Mouse (Mus musculus) MEL (cell line): ENCODE results near the gene Tnnt1. TPM values are rescaled to one million over a fixed set of nuclear protein-coding genes. Genes with fewer than 3 reads are reported as not detected.
A peak's percentile ranks its signal among the peaks of the same experiment; 100 is the strongest.

Experiments
- DNase-seq: peaks from one replicate; pipeline ENCODE4 v3.0.0; 2011; ENCODE audit warnings: low read depth, low spot score
- H3K27ac ChIP-seq: 2 replicates; pipeline ENCODE4 v1.5.1; 2012; ENCODE audit warnings: low read depth, mild to moderate bottlenecking, control low read depth, low read length, moderate library complexity; ENCODE audit not compliant: control insufficient read depth
- H3K27me3 ChIP-seq, 2 experiments: fragments of 150-350 bp in 1 of 2; sonication (generic) in 1 of 2; 2 replicates each; pipeline ENCODE4 v1.6.1; 2012; ENCODE audit warnings: low read length in 2 of 2, mild to moderate bottlenecking in 2 of 2, improper control_type of control experiment in 1 of 2, moderate library complexity in 1 of 2; ENCODE audit not compliant: insufficient read depth in 2 of 2, control insufficient read depth in 1 of 2
- H3K36me3 ChIP-seq, 2 experiments: 2 replicates each; pipeline ENCODE4 v1.6.1; 2012 to 2014; ENCODE audit warnings: low read length in 2 of 2, improper control_type of control experiment in 1 of 2, inconsistent platforms in 1 of 2, mild to moderate bottlenecking in 1 of 2; ENCODE audit not compliant: insufficient read depth in 2 of 2, control insufficient read depth in 1 of 2
- H3K4me1 ChIP-seq, 2 experiments: fragments of 150-350 bp in 1 of 2; sonication (generic) in 1 of 2; 2 replicates each; pipeline ENCODE4 v1.6.1; 2012; ENCODE audit warnings: low read length in 2 of 2, improper control_type of control experiment in 1 of 2, mild to moderate bottlenecking in 1 of 2; ENCODE audit not compliant: insufficient read depth in 2 of 2, control insufficient read depth in 1 of 2
- H3K4me3 ChIP-seq, 2 experiments: fragments of 150-350 bp in 1 of 2; sonication (generic) in 1 of 2; 2 replicates each; pipeline ENCODE4 v1.5.1; 2012; ENCODE audit warnings: low read depth in 2 of 2, low read length in 2 of 2, mild to moderate bottlenecking in 2 of 2, moderate library complexity in 2 of 2, control low read depth in 1 of 2, improper control_type of control experiment in 1 of 2; ENCODE audit not compliant: control insufficient read depth in 1 of 2, insufficient read depth in 1 of 2
- H3K79me2 ChIP-seq: 2 replicates; pipeline ENCODE4 v1.6.1; 2012; ENCODE audit warnings: mild to moderate bottlenecking, low read length, moderate library complexity; ENCODE audit not compliant: control insufficient read depth, poor library complexity, insufficient read depth
- H3K9ac ChIP-seq: 2 replicates; pipeline ENCODE4 v1.6.1; 2012; ENCODE audit warnings: low read depth, mild to moderate bottlenecking, control low read depth, low read length, moderate library complexity; ENCODE audit not compliant: control insufficient read depth, poor library complexity, severe bottlenecking
- H3K9me3 ChIP-seq: fragments of 150-350 bp; sonication (generic); replicated peaks from 2 replicates; pipeline ENCODE4 v1.6.1; 2012; ENCODE audit warnings: mild to moderate bottlenecking, low read length, improper control_type of control experiment, moderate library complexity; ENCODE audit not compliant: insufficient read depth
- BHLHE40 ChIP-seq: IDR thresholded peaks from 2 replicates; pipeline ENCODE4 v1.6.1; 2012; ENCODE audit warnings: low read depth, mild to moderate bottlenecking, inconsistent platforms, low read length, improper control_type of control experiment, borderline replicate concordance
- CTCF ChIP-seq, 3 experiments: IDR thresholded peaks in 2 of 3; conservative IDR thresholded peaks in 1 of 3; 2 replicates each; pipeline ENCODE4 v1.5.1; 2011 to 2012; ENCODE audit warnings: low read length in 3 of 3, low read depth in 2 of 3, mild to moderate bottlenecking in 2 of 3, improper control_type of control experiment in 1 of 3, inconsistent platforms in 1 of 3, mixed read lengths in 1 of 3, moderate library complexity in 1 of 3; ENCODE audit not compliant: control insufficient read depth in 1 of 3, insufficient read depth in 1 of 3, poor library complexity in 1 of 3, severe bottlenecking in 1 of 3
- ELF1 ChIP-seq: IDR thresholded peaks from 2 replicates; pipeline ENCODE4 v1.6.1; 2014; ENCODE audit warnings: low read depth, mild to moderate bottlenecking, inconsistent platforms, low read length, improper control_type of control experiment, moderate library complexity
- EP300 ChIP-seq, 2 experiments: IDR thresholded peaks; 2 replicates each; pipeline ENCODE4 v1.6.1; 2011; ENCODE audit warnings: improper control_type of control experiment in 2 of 2, low read length in 2 of 2, low read depth in 1 of 2, mild to moderate bottlenecking in 1 of 2
- ETS1 ChIP-seq: IDR thresholded peaks from 2 replicates; pipeline ENCODE4 v1.6.1; 2012; ENCODE audit warnings: low read depth, mild to moderate bottlenecking, inconsistent platforms, low read length, improper control_type of control experiment, moderate library complexity
- GATA1 ChIP-seq: IDR thresholded peaks from 2 replicates; pipeline ENCODE4 v1.6.1; 2011; ENCODE audit warnings: low read depth, low read length, improper control_type of control experiment
- HCFC1 ChIP-seq: IDR thresholded peaks from 2 replicates; pipeline ENCODE4 v1.6.1; 2012; ENCODE audit warnings: low read depth, mild to moderate bottlenecking, inconsistent platforms, low read length, improper control_type of control experiment, moderate library complexity
- MAFK ChIP-seq: IDR thresholded peaks from 2 replicates; pipeline ENCODE4 v1.6.1; 2011; ENCODE audit warnings: low read depth, mild to moderate bottlenecking, low read length, improper control_type of control experiment, borderline replicate concordance
- MEF2A ChIP-seq: IDR thresholded peaks from 2 replicates; pipeline ENCODE4 v1.6.1; 2014; ENCODE audit warnings: low read depth, mild to moderate bottlenecking, inconsistent platforms, low read length, improper control_type of control experiment; ENCODE audit not compliant: poor library complexity, insufficient replicate concordance, severe bottlenecking; ENCODE audit errors: extremely low read depth
- MXI1 ChIP-seq: IDR thresholded peaks from 2 replicates; pipeline ENCODE4 v1.6.1; 2011; ENCODE audit warnings: mild to moderate bottlenecking, low read depth, low read length, improper control_type of control experiment
- MYC ChIP-seq: IDR thresholded peaks from 2 replicates; pipeline ENCODE4 v1.6.1; 2011; ENCODE audit warnings: low read depth, mild to moderate bottlenecking, low read length, improper control_type of control experiment, moderate library complexity
- NRF1 ChIP-seq: IDR thresholded peaks from 2 replicates; pipeline ENCODE4 v1.6.1; 2014; ENCODE audit warnings: low read depth, mild to moderate bottlenecking, inconsistent platforms, low read length, improper control_type of control experiment, moderate library complexity; ENCODE audit not compliant: poor library complexity, insufficient read depth, severe bottlenecking
- POLR2A ChIP-seq, 2 experiments: IDR thresholded peaks; 2 replicates each; pipeline ENCODE4 v1.6.1; 2011 to 2012; ENCODE audit warnings: low read length in 2 of 2, mild to moderate bottlenecking in 2 of 2, control low read depth in 1 of 2, improper control_type of control experiment in 1 of 2, low read depth in 1 of 2, moderate library complexity in 1 of 2; ENCODE audit not compliant: control insufficient read depth in 1 of 2, insufficient read depth in 1 of 2, poor library complexity in 1 of 2
- POLR2AphosphoS2 ChIP-seq: IDR thresholded peaks from 2 replicates; pipeline ENCODE4 v1.6.1; 2011; ENCODE audit warnings: low read length, improper control_type of control experiment
- POLR2AphosphoS5 ChIP-seq: IDR thresholded peaks from 2 replicates; pipeline ENCODE4 v1.6.1; 2012; ENCODE audit warnings: low read depth, borderline replicate concordance, mild to moderate bottlenecking, inconsistent platforms, low read length, moderate library complexity, mixed read lengths
- RAD21 ChIP-seq: IDR thresholded peaks from 2 replicates; pipeline ENCODE4 v1.6.1; 2011; ENCODE audit warnings: mild to moderate bottlenecking, low read depth, low read length, improper control_type of control experiment
- SIN3A ChIP-seq: IDR thresholded peaks from 2 replicates; pipeline ENCODE4 v1.6.1; 2012; ENCODE audit warnings: low read length, improper control_type of control experiment, inconsistent platforms
- SMC3 ChIP-seq: IDR thresholded peaks from 2 replicates; pipeline ENCODE4 v1.6.1; 2011; ENCODE audit warnings: low read depth, low read length, improper control_type of control experiment
- USF1 ChIP-seq: IDR thresholded peaks from 2 replicates; pipeline ENCODE4 v1.6.1; 2014; ENCODE audit warnings: low read depth, mild to moderate bottlenecking, inconsistent platforms, low read length, improper control_type of control experiment, moderate library complexity
- ZKSCAN1 ChIP-seq: IDR thresholded peaks from 2 replicates; pipeline ENCODE4 v1.6.1; 2012; ENCODE audit warnings: low read depth, mild to moderate bottlenecking, inconsistent platforms, low read length, improper control_type of control experiment, moderate library complexity
- polyA plus RNA-seq, 2 experiments: library from polyadenylated mRNA; stranded (reverse) in 1 of 2; unstranded in 1 of 2; fragments of >175 nt in 1 of 2; fragments of >200 nt in 1 of 2; gene quantifications; 2 replicates each; pipeline versions ENCODE4 v1.2.1 to v1.2.4; 2012; ENCODE audit warnings: low replicate concordance in 2 of 2, low read depth in 1 of 2; ENCODE audit not compliant: insufficient read length in 2 of 2, insufficient read depth in 1 of 2, missing spikeins in 1 of 2
- total RNA-seq: library from RNA; depleted of rRNA; stranded (reverse); fragments of 300-350 nt; gene quantifications from 2 replicates; pipeline ENCODE4 v1.2.3, GENCODE M21; 2012

Tnnt1 gene
- total and polyA plus RNA-seq, 3 experiments: 5.0 to 16.4 TPM; not detected in 1

DNA sequence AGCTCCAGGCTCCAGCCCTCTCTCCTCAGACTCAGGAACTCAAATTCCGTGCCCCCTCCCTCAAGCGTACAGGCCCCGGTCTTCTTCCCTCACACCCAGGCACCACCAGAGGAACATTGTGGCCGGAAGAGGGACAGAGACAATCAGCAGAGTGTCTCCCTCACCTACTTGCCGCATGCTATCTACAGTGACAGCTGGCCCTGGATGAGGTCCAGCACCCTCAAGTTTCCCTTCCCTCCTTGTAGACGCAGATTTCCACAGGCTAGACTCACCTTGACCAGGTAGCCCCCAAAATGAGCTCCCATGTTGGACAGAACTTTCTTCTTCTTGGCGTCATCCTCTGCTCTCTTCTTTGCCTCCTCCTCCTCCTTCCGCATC lies 7.5 kb downstream of the Tnnt1 start (continued):
- peak; percentile 90 for TF ChIP-seq ETS1
- TF ChIP-seq BHLHE40: no peak
- no peak; the same call in 1 of the 2 replicates for TF ChIP-seq MAFK
- no peak for TF ChIP-seq ELF1
- TF ChIP-seq POLR2AphosphoS2: no peak
- TF ChIP-seq RAD21: no peak
- TF ChIP-seq POLR2A (IDR thresholded peaks at IDR 0.05; ENCODE audit: control insufficient read depth in 1 of 2, insufficient read depth in 1 of 2, low read depth in 1 of 2, low read length in 2 of 2, poor library complexity in 1 of 2): no peak; a peak in 1 of 4 replicates
- no peak for TF ChIP-seq MEF2A
- TF ChIP-seq GATA1: peak; percentile 76
- no peak for TF ChIP-seq POLR2AphosphoS5
- no peak for TF ChIP-seq CTCF (IDR thresholded peaks at IDR 0.05 in 2 of 3, conservative IDR thresholded peaks at IDR 0.05 in 1 of 3; ENCODE audit: control insufficient read depth in 1 of 3, insufficient read depth in 1 of 3, low read depth in 2 of 3, low read length in 3 of 3, poor library complexity in 1 of 3, severe bottlenecking in 1 of 3)
- no peak for TF ChIP-seq USF1
- TF ChIP-seq SMC3: no peak
- no peak for TF ChIP-seq MYC

DNA sequence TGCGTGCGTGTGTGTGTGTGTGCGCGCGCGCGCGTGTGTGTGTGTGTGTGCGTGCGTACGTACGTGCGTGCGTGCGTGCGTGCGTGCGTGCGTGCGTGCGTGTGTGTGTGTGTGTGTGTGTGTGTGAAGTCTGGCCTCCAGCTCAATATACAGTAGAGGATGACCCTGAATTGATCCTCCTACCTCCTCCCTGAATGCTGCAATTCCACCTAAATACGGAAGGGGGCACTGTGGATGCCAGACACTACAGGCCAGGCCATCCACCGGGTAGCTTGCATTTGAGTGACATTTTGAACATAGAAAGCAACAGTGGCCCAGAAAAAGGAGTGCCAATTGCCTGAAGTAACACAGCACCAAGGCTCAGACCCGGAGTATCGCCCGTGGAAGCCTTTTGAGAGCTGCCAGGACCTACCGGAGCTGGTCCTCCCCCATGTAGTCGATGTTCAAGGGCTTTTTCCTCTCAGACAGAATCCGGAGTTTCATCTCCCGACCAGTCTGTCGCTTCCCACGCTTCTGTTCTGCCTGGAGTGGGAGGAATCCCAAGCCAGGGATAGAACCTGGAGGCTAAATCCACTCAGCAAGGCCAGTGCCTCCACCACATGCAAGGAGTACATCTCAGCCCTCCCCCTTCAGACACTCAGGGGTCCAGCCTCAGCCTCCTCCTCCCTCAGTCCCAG lies 8.0 kb downstream of the Tnnt1 start:
- Histone ChIP-seq H3K4me1 (peaks cover 12 to 51% of the 10 kb centered on the region in 2 experiments), H3K36me3 (peaks cover 0 to 44% of the 10 kb centered on the region in 2 experiments; a peak in 2 of 4 replicates), H3K27ac (peak overlapping the region; percentile 97), H3K9me3 (no peaks in the 10 kb centered on the region), H3K4me3 (peak overlapping the region; percentile 48 to 71), H3K27me3 (no peaks in the 10 kb centered on the region), H3K79me2 (no peaks in the 10 kb centered on the region), H3K9ac (peak overlapping the region; percentile 60)
- peak; percentile 91 for DNase-seq
- TF ChIP-seq HCFC1 (peak; percentile 63; the same call in 1 of the 2 replicates), CTCF (IDR thresholded peaks at IDR 0.05 in 2 of 3, conservative IDR thresholded peaks at IDR 0.05 in 1 of 3; ENCODE audit: control insufficient read depth in 1 of 3, insufficient read depth in 1 of 3, low read depth in 2 of 3, low read length in 3 of 3, poor library complexity in 1 of 3, severe bottlenecking in 1 of 3) (peak; percentile 69 to 82 (median 71)), SMC3 (0 out of 2 replicates have a peak, but pooled peaks have one; percentile 17), ELF1 (0 out of 2 replicates have a peak, but pooled peaks have one; percentile 15), BHLHE40 (no peak), NRF1 (peak; percentile 39; the same call in 1 of the 2 replicates), MXI1 (0 out of 2 replicates have a peak, but pooled peaks have one; percentile 16), SIN3A (peak; percentile 14; the same call in 1 of the 2 replicates), EP300 (IDR thresholded peaks at IDR 0.05; ENCODE audit: low read depth in 1 of 2, low read length in 2 of 2) (0 out of 4 replicates have a peak, but pooled peaks of 1 of the 2 experiments have one; percentile 7), POLR2AphosphoS2 (no peak), POLR2A (IDR thresholded peaks at IDR 0.05; ENCODE audit: control insufficient read depth in 1 of 2, insufficient read depth in 1 of 2, low read depth in 1 of 2, low read length in 2 of 2, poor library complexity in 1 of 2) (peak in 1 of 2 experiments; percentile 21; a peak in 1 of 4 replicates), MAFK (no peak), ZKSCAN1 (no peak)
- TF ChIP-seq, all 39 proteins: peak for 9
